Mouse (Mus musculus): ENCODE measurements at regions not wholly inside any gene's neighbourhood (a gene's known extent, or its start where the extent isn't known, plus 50 kb on each side); places are given as distances from the start of the nearest gene placed in this dataset.
"Not testable (repeated sequence)": the region's sequence is repeated elsewhere in the genome, so short reads cannot be mapped to it uniquely, and the experiment has no call there.

DNA sequence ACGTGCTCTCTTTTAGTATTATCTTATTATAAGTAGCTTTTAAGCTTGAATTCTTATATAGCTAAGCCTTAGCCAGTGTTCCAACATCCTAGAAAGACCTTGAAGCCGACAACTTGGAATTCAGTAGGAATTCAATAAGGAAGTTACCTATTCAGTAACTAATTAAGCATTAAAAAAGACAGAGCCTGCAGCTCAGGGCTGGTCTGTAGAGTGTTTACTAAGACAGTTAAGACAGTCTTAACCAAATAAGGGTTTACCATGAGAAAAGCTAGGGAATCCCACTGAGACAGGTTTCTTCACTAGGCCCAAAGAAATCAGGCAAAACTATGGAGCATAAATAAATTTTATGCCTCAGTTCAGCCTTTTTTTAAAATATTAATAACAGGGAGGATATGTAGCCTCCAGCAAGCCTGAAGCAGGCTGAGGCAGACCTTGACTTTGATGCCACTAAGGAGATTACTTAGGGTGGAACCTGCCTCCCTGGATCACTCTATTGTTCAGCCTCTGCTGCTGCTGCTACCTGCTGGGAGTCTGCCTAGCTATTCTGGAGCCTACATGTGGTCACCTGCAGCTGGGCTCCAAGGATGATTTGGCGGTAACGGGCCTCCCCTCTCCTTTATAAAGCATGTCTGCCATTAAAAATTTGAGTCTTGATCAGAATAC is 186.5 kb upstream of the Phyhipl start:
- Histone ChIP-seq H3K9me3 (no peaks in the 10 kb centered on the region), H3K9ac (no peak overlapping the region), H3K4me1 (no peaks in the 10 kb centered on the region), H3K27me3 (no peaks in the 10 kb centered on the region), H3K4me2 (no peak overlapping the region), H3K27ac (no peak overlapping the region), H3K36me3 (no peaks in the 10 kb centered on the region), H3K4me3 (no peak overlapping the region)
- no peak for ATAC-seq (ENCODE audit: borderline replicate concordance, extremely low read depth, low FRiP score, low TSS enrichment)
- WGBS, result 81% methylated on average over 4 of the region's 4 CpGs

GRCm38 (mm10) chr10:70841179-70841578 is 185.4 kb upstream of the Phyhipl start:
- H3K36me3 ChIP-seq; H3K4me2 ChIP-seq; H3K4me3 ChIP-seq; H3K9ac ChIP-seq; H3K27ac ChIP-seq; ATAC-seq (ENCODE audit: borderline replicate concordance, extremely low read depth, low FRiP score, low TSS enrichment); H3K27me3 ChIP-seq; H3K9me3 ChIP-seq; H3K4me1 ChIP-seq: not testable (repeated sequence)
- 92% methylated on average over 2 of the region's 2 CpGs for WGBS

DNA sequence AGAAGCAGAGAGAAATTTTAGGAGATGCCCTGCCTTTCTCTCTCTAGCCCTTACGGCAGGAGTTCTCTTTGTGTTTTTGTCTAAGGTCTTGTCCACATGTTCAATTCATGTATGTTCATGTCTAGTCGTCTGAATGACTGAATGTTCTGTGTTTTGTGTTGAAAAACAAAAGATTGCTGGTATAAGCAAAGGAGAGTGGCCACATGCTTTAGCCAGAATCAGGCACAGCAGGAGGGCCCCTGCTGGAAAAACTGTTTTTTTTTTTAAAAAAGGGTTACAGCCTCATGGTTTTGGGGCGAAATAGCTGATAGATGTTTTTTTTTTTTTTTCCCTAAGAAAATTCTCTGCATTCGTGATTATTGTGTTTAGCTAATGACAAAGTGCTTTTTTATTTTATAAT is 182.4 kb upstream of the Phyhipl start:
- H3K4me1 ChIP-seq, result no peaks in the 10 kb centered on the region
- 85% methylated on average over 4 of the region's 4 CpGs for WGBS
- no peak overlapping the region for H3K9ac ChIP-seq
- no peak for ATAC-seq (ENCODE audit: borderline replicate concordance, extremely low read depth, low FRiP score, low TSS enrichment)
- H3K27ac ChIP-seq, result no peak overlapping the region
- H3K27me3 ChIP-seq, result no peaks in the 10 kb centered on the region
- no peaks in the 10 kb centered on the region for H3K9me3 ChIP-seq
- H3K36me3 ChIP-seq, result no peaks in the 10 kb centered on the region
- no peak overlapping the region for H3K4me2 ChIP-seq
- no peak overlapping the region for H3K4me3 ChIP-seq

- Histone ChIP-seq H3K4me1 (no peaks in the 10 kb centered on the region), H3K27me3 (no peaks in the 10 kb centered on the region), H3K36me3 (no peaks in the 10 kb centered on the region), H3K27ac (no peak overlapping the region), H3K4me3 (no peak overlapping the region), H3K4me2 (no peak overlapping the region), H3K9me3 (no peaks in the 10 kb centered on the region), H3K9ac (no peak overlapping the region)
- 85% methylated on average over 6 of the region's 6 CpGs for WGBS
- no peak for ATAC-seq (ENCODE audit: borderline replicate concordance, extremely low read depth, low FRiP score, low TSS enrichment)
Measured at GRCm38 (mm10) chr10:70837326-70837725, 181.6 kb upstream of the Phyhipl start.

- Histone ChIP-seq H3K9ac (no peak overlapping the region), H3K27me3 (no peaks in the 10 kb centered on the region), H3K4me2 (no peak overlapping the region), H3K36me3 (no peaks in the 10 kb centered on the region), H3K4me1 (no peaks in the 10 kb centered on the region), H3K4me3 (no peak overlapping the region), H3K9me3 (no peaks in the 10 kb centered on the region), H3K27ac (no peak overlapping the region)
- no peak for ATAC-seq (ENCODE audit: borderline replicate concordance, extremely low read depth, low FRiP score, low TSS enrichment)
- 42% methylated on average over 4 of the region's 4 CpGs for WGBS
Measured at GRCm38 (mm10) chr10:70832616-70833015, 176.9 kb upstream of the Phyhipl start.

- no peaks in the 10 kb centered on the region for H3K36me3 ChIP-seq
- no peak overlapping the region for H3K9ac ChIP-seq
- no peak for ATAC-seq (ENCODE audit: borderline replicate concordance, extremely low read depth, low FRiP score, low TSS enrichment)
- no peaks in the 10 kb centered on the region for H3K27me3 ChIP-seq
- no peaks in the 10 kb centered on the region for H3K4me1 ChIP-seq
- no peak overlapping the region for H3K4me3 ChIP-seq
- no peak overlapping the region for H3K27ac ChIP-seq
- WGBS, result 61% methylated on average over 4 of the region's 4 CpGs
- H3K4me2 ChIP-seq, result no peak overlapping the region
- no peaks in the 10 kb centered on the region for H3K9me3 ChIP-seq
Measured at GRCm38 (mm10) chr10:70828217-70828616, 172.5 kb upstream of the Phyhipl start.

DNA sequence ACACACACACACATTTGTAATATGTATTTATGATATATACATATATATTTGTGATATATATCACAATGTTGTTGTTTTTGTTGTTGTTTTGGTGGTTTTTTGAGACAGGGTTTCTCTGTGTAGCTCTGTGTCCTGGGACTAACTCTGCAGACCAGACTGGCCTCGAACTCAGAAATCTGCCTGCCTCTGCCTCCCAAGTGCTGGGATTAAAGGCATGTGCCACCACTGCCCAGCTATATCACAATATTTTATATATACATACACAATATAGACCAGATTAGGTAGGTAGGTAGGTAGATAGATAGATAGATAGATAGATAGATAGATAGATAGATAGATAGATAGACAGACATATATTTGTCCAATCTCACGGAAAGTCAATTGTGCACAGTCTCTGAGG is 171.8 kb upstream of the Phyhipl start:
- not testable (repeated sequence) for H3K27me3 ChIP-seq; H3K4me3 ChIP-seq; H3K9me3 ChIP-seq; H3K36me3 ChIP-seq; H3K4me1 ChIP-seq; H3K4me2 ChIP-seq; ATAC-seq (ENCODE audit: borderline replicate concordance, extremely low read depth, low FRiP score, low TSS enrichment); H3K9ac ChIP-seq; H3K27ac ChIP-seq
- 94% methylated on average over 2 of the region's 2 CpGs for WGBS

DNA sequence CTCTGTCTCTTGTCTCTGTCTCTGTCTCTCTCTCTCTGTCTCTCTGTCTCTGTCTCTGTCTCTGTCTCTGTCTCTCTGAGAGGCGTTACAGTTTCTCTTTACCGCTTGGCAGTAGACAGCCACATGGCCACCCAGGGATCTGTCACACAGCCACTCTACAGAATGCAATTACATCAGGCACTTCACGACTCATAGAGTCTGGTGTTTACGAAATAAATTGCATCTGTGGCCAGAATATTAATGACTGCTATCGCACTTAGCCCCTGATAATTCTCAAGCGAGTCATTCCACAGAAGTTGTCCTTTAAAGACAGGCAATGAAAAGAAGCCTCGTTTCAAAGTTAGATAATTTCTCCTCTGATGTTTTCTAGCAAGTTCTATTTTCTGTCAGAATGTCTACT is 170.9 kb upstream of the Phyhipl start:
- Histone ChIP-seq H3K9ac (no peak overlapping the region), H3K9me3 (no peaks in the 10 kb centered on the region), H3K4me1 (no peaks in the 10 kb centered on the region), H3K27ac (no peak overlapping the region), H3K27me3 (no peaks in the 10 kb centered on the region), H3K4me2 (no peak overlapping the region), H3K4me3 (no peak overlapping the region), H3K36me3 (no peaks in the 10 kb centered on the region)
- 56% methylated on average over 7 of the region's 7 CpGs for WGBS
- no peak for ATAC-seq (ENCODE audit: borderline replicate concordance, extremely low read depth, low FRiP score, low TSS enrichment)

DNA sequence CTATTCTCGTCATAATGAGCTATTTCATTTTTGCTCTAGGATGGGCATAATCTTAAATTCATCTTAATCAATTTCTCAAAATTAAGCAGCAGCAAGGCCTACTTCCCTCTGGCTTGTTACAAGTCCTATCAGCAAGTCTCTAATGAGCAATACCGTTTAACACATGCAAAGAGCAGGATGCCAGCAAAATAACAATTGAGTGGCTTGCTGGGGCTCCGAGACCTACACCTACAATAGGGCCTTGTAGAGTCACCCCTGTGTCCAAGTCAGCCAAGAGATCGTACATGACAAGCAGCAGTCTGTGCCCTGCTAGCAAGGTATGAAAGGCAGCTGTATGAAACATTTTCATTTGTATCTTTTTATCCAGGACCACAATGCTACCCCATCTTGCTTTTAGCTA is 169.7 kb upstream of the Phyhipl start:
- Histone ChIP-seq H3K4me1 (no peaks in the 10 kb centered on the region), H3K4me3 (no peak overlapping the region), H3K9ac (no peak overlapping the region), H3K27ac (no peak overlapping the region), H3K36me3 (no peaks in the 10 kb centered on the region), H3K9me3 (no peaks in the 10 kb centered on the region), H3K27me3 (no peaks in the 10 kb centered on the region), H3K4me2 (no peak overlapping the region)
- no peak for ATAC-seq (ENCODE audit: borderline replicate concordance, extremely low read depth, low FRiP score, low TSS enrichment)
- WGBS, result 73% methylated on average over 4 of the region's 4 CpGs

GRCm38 (mm10) chr10:70824461-70824860 is 168.7 kb upstream of the Phyhipl start:
- Histone ChIP-seq H3K9me3 (no peaks in the 10 kb centered on the region), H3K4me2 (no peak overlapping the region), H3K4me3 (no peak overlapping the region), H3K27ac (no peak overlapping the region), H3K9ac (no peak overlapping the region), H3K27me3 (no peaks in the 10 kb centered on the region), H3K36me3 (no peaks in the 10 kb centered on the region), H3K4me1 (no peaks in the 10 kb centered on the region)
- 84% methylated on average over 5 of the region's 5 CpGs for WGBS
- no peak for ATAC-seq (ENCODE audit: borderline replicate concordance, extremely low read depth, low FRiP score, low TSS enrichment)

DNA sequence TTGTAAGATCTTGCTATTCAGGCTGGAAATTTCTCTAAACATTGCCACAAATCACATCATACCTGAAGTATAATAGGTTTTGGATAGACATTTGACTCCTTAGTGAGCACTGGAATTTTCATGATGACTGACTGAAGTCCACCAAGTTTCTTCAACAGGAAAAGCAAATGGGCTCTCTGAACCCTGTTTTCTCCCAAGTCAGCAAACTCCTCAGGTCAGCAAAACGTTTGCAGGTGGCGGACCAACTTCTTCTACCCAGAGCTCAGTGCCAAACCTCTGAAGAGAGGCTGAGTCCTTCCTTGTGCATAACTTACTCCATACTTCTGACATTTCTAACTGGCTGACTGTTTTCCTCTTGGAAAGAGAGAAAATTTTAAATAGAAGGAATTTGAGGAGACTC is 164.2 kb upstream of the Phyhipl start:
- H3K9ac ChIP-seq, result no peak overlapping the region
- no peaks in the 10 kb centered on the region for H3K9me3 ChIP-seq
- H3K4me3 ChIP-seq, result no peak overlapping the region
- no peaks in the 10 kb centered on the region for H3K36me3 ChIP-seq
- WGBS, result 68% methylated on average over 2 of the region's 2 CpGs
- H3K27ac ChIP-seq, result no peak overlapping the region
- no peak for ATAC-seq (ENCODE audit: borderline replicate concordance, extremely low read depth, low FRiP score, low TSS enrichment)
- no peaks in the 10 kb centered on the region for H3K27me3 ChIP-seq
- no peaks in the 10 kb centered on the region for H3K4me1 ChIP-seq
- no peak overlapping the region for H3K4me2 ChIP-seq

DNA sequence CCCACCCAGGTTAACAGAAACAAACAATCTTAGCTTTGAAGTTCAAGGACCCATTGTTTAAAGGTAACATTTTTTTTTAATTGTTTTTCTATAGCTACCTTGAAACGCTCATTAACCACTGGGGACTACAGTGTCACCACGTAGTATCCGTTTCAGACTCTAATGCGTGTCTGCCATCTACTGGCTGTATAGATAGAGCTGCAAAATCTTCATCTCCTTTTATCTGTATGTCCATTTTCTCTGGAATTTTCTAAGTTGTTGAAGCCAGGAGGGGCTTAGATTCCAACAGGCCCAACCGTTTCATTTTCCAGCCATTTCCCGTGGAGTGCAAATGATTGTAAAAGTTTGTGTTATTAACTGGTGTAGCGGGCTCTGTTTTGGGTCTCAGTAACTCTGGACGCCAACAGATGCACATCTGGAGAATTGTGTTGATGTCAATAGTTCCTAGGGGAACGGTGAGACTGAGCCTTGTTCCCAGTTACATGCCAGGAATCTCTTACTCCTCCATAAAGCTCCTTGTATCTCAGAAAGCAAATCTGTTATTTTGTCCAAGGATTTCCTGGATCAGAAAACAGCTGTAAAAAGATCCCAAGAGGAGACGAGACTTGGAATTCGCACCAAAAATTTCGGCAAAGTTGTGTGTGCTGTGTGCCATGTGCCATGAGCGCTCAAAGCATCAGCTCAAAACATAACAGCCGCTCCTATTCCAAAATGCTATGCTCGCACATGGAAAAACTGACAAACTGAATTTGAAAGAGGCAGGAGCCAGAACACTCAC is 158.8 kb upstream of the Phyhipl start:
- no peaks in the 10 kb centered on the region for H3K27me3 ChIP-seq
- no peak for ATAC-seq (ENCODE audit: borderline replicate concordance, extremely low read depth, low FRiP score, low TSS enrichment)
- no peaks in the 10 kb centered on the region for H3K9me3 ChIP-seq
- H3K27ac ChIP-seq, result no peak overlapping the region
- H3K36me3 ChIP-seq, result no peaks in the 10 kb centered on the region
- 58% methylated on average over 15 of the region's 15 CpGs for WGBS
- no peaks in the 10 kb centered on the region for H3K4me1 ChIP-seq
- no peak overlapping the region for H3K4me2 ChIP-seq
- no peak overlapping the region for H3K4me3 ChIP-seq
- no peak overlapping the region for H3K9ac ChIP-seq

Measured in lung, embryonic 15.5 days (tissue).